Mouse (Mus musculus): Measurements from ENCODE around the gene Sept1. TPM values are rescaled to one million over a fixed set of nuclear protein-coding genes. Genes with fewer than 3 reads are reported as not detected.

Gene Sept1
- polyA plus RNA-seq, 1 experiment from 2014 or later, result 28.3 TPM

DNA sequence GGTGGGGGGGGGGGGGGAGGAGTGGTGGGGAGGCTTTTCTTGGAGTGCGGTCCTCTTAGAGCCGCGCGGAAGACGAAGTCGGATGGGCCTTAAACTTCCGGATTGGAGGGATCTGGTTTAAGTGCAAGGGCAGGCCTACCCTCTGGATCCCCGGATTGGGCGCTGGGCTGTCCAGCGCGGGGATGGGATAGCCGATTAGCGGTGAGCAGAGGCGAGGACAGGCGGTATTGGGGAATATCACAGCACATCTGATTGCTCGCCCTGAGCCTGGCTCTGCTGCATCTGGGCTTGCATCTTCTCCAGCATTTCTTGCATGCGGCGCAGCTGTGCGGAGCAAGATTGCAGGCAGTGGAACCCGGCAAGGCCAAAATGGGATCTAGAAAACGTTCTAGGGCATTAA, 18.4 kb downstream of the Sept1 start:
- H3K27me3 ChIP-seq, result 0 out of 2 replicates have a peak, but pooled peaks cover 8% of the 10 kb centered on the region
- no peak overlapping the region for H3K27ac ChIP-seq
- peak overlapping the region; percentile 46; the same call in 1 of the 2 replicates for H3K4me2 ChIP-seq (replicated peaks)
- ATAC-seq, result no peak
- H3K4me3 ChIP-seq (replicated peaks), result no peak overlapping the region
- no peaks in the 10 kb centered on the region for H3K9me3 ChIP-seq
- 0 out of 2 replicates have a peak overlapping the region, but pooled peaks have one; percentile 29 for H3K9ac ChIP-seq (replicated peaks)
- H3K36me3 ChIP-seq, result no peaks in the 10 kb centered on the region
- H3K4me1 ChIP-seq (replicated peaks), result peaks cover 9% of the 10 kb centered on the region
- WGBS, result 27% methylated on average over 21 of the region's 21 CpGs

GRCm38 (mm10) chr7:127213930-127214329, 19.0 kb downstream of the Sept1 start:
- no peak for ATAC-seq
- no peaks in the 10 kb centered on the region for H3K9me3 ChIP-seq
- H3K27me3 ChIP-seq, result 0 out of 2 replicates have a peak, but pooled peaks cover 8% of the 10 kb centered on the region
- no peaks in the 10 kb centered on the region for H3K36me3 ChIP-seq
- no peak overlapping the region for H3K9ac ChIP-seq (replicated peaks)
- no peak overlapping the region for H3K4me2 ChIP-seq (replicated peaks)
- H3K4me3 ChIP-seq (replicated peaks), result no peak overlapping the region
- 67% methylated on average over 12 of the region's 12 CpGs for WGBS
- no peak overlapping the region for H3K27ac ChIP-seq
- peaks cover 10% of the 10 kb centered on the region for H3K4me1 ChIP-seq (replicated peaks)

DNA sequence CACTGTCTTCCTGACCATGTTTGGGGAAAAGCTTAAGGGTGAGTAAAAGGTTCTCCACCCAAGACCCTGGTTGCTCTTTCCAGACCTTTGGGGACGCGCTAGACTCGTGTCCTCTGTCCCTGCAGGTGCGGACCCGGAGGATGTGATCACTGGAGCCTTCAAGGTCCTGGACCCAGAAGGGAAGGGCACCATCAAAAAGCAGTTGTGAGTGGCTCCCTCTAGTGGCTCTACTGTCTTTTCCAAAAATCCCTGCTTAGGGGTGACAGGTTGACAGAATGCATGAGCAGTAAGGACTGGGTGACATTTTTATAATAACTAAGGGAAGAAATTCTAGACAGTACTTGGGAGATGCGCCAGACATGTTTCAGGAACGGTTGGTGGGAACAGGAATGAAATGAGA, 19.4 kb downstream of the Sept1 start:
- Histone ChIP-seq H3K4me1 (replicated peaks) (peaks cover 10% of the 10 kb centered on the region), H3K27ac (no peak overlapping the region), H3K4me2 (replicated peaks) (no peak overlapping the region), H3K27me3 (0 out of 2 replicates have a peak, but pooled peaks cover 8% of the 10 kb centered on the region), H3K9me3 (no peaks in the 10 kb centered on the region), H3K36me3 (no peaks in the 10 kb centered on the region), H3K4me3 (replicated peaks) (no peak overlapping the region), H3K9ac (replicated peaks) (no peak overlapping the region)
- 26% methylated on average over 7 of the region's 7 CpGs for WGBS
- no peak for ATAC-seq

DNA sequence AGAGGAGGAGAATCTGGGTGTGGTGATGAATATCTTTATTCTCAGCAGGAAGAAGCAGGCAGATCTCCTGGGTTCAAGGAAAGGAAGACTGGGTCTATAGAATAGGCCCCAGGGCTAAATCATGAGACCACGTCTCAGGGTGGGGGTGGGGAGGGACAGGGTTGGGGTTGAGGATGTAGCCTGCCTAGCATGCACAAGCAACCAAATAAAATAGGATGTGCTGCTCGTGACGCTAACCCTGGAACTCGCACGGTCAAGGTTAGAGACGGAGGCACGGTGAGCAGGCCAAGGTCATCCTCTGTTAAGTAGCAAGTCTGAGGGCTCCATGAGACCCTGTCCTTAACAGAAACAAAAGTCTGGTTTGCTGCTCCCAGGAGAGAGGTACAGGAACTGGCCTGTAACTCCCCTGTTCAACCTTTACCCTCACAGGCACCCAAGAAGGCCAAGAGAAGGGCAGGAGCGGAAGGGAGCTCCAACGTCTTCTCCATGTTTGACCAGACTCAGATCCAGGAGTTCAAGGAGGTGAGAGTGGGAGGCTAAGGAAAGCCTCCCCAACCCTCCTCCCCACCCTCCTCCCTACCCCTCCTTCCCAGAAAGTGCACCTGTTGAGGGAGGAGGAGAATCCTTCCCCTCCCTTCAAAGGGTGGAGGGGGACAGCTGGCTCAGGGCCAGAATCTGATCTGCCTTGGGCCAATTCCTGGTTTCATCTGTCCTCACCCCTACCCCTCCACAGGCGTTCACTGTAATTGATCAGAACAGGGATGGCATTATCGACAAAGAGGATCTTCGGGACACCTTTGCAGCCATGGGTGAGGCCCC, 20.3 kb downstream of the Sept1 start:
- peaks cover 11% of the 10 kb centered on the region for H3K4me1 ChIP-seq (replicated peaks)
- no peak for ATAC-seq
- no peaks in the 10 kb centered on the region for H3K36me3 ChIP-seq
- H3K27ac ChIP-seq, result no peak overlapping the region
- WGBS, result 94% methylated on average over 12 of the region's 12 CpGs
- H3K9me3 ChIP-seq, result no peaks in the 10 kb centered on the region
- no peak overlapping the region for H3K4me2 ChIP-seq (replicated peaks)
- H3K4me3 ChIP-seq (replicated peaks), result no peak overlapping the region
- H3K9ac ChIP-seq (replicated peaks), result no peak overlapping the region
- 0 out of 2 replicates have a peak, but pooled peaks cover 8% of the 10 kb centered on the region for H3K27me3 ChIP-seq

DNA sequence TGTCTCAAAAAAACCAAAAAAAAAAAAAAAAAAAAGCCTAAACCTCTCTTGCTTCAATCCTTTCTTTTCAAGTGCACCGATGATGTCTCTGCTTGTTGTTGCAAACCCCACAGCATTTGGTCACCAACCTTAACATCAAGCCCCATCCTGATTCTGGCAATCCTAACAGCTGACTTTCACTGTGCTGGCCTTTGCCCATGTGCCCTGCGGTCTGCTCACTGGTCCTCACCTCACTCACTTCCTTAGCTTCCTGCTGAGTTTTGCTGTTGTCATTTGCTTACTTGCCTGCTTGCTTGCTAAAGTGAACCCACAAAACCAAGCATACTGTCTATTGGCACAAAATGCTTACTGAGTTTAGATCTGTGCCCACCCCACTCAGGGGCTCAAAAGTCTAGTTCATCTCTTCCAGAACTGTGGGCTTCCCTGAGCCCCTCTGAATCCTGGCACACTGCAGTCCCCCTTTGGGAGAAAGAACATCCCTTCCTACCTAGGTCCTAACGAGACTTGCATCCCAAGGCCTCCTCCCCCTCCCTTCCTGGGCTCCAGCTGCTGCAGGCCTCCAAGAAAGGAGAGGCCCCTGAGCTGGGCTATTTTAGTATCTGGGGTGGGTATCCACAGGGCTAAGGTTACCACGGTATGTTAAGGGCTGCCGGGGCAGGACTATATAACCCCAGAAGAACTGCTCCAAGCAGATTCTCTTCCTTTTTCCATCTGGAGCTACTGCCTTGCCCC, 21.8 kb downstream of the Sept1 start:
- no peak for ATAC-seq
- Histone ChIP-seq H3K4me1 (replicated peaks) (peaks cover 26% of the 10 kb centered on the region), H3K9me3 (no peaks in the 10 kb centered on the region), H3K9ac (replicated peaks) (no peak overlapping the region), H3K36me3 (no peaks in the 10 kb centered on the region), H3K4me3 (replicated peaks) (no peak overlapping the region), H3K27ac (no peak overlapping the region), H3K4me2 (replicated peaks) (no peak overlapping the region), H3K27me3 (0 out of 2 replicates have a peak, but pooled peaks cover 8% of the 10 kb centered on the region)
- WGBS, result 77% methylated on average over 5 of the region's 5 CpGs

GRCm38 (mm10) chr7:127210266-127210665, 22.7 kb downstream of the Sept1 start:
- H3K27ac ChIP-seq, result no peak overlapping the region
- H3K9ac ChIP-seq (replicated peaks), result no peak overlapping the region
- H3K4me3 ChIP-seq (replicated peaks), result no peak overlapping the region
- H3K4me2 ChIP-seq (replicated peaks), result no peak overlapping the region
- peaks cover 34% of the 10 kb centered on the region for H3K4me1 ChIP-seq (replicated peaks)
- ATAC-seq, result no peak
- 0 out of 2 replicates have a peak, but pooled peaks cover 2% of the 10 kb centered on the region for H3K36me3 ChIP-seq
- 98% methylated on average over 4 of the region's 4 CpGs for WGBS
- 0 out of 2 replicates have a peak, but pooled peaks cover 2% of the 10 kb centered on the region for H3K9me3 ChIP-seq
- H3K27me3 ChIP-seq, result 0 out of 2 replicates have a peak, but pooled peaks cover 8% of the 10 kb centered on the region

GRCm38 (mm10) chr7:127209851-127210250, 23.1 kb downstream of the Sept1 start:
- H3K9ac ChIP-seq (replicated peaks), result no peak overlapping the region

DNA sequence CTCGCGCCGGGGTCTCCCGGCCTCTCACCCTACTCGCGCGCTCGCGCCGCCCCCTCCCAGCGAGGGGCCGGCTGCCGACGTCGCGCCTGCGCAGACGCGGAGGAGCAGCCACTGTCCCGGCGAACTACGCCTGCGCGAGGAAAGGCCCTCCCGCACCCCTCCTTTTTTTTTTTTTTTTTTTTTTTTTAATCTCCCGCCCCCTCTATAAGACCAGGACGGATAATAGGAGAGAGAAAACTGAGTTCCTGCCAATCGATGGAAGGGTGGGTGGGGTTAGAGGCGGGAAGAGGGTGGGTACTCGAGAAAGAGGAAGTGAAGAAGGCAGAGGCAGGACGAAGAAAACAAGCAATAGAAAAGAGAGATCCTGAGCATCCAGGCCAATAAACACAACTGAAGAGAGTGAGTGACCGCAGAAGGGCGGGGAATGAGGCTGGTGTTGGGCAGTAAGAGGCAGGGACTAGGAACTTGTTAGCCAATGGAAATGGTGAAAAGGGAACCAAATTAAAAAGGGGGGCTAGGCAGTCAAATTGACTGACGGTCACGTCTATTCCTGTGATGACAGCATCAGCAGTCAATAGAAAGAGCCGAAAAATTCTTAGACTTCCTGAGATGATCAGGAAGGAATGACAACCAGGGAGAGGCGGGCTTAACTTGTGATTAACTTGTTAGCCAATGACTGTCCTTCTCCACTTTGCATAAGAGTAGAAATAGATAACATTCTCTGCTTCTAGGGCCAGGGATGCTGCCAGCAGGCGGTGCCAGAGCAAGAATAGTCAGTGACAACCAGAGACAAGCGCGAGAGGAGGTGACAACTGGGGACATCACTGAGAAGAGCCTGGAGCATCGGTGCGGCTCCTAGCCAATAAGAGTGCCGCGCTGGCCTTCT, 24.1 kb downstream of the Sept1 start, which contains the start of gene Mylpf:
Gene Mylpf (plus strand): TSS at position 338 of the 886 bp plus-strand sequence.
- no peaks in the 10 kb centered on the region for H3K27me3 ChIP-seq
- H3K4me1 ChIP-seq (replicated peaks), result peaks cover 41% of the 10 kb centered on the region
- peaks cover 11% of the 10 kb centered on the region; the same call in 1 of the 2 replicates for H3K36me3 ChIP-seq
- peak within 1 kb of the TSS; percentile 98 for H3K9ac ChIP-seq (replicated peaks)
- H3K9me3 ChIP-seq, result 0 out of 2 replicates have a peak, but pooled peaks cover 2% of the 10 kb centered on the region
- peak within 1 kb of the TSS; percentile 87 for H3K27ac ChIP-seq
- peak within 1 kb of the TSS; percentile 99 for H3K4me2 ChIP-seq (replicated peaks)
- peak within 1 kb of the TSS; percentile 93 for H3K4me3 ChIP-seq (replicated peaks)
- peak; percentile 97 for ATAC-seq
- under 1% methylated on average over 44 of the region's 44 CpGs for WGBS

More at GRCm38 (mm10) chr7:127209851-127210250, 23.1 kb downstream of the Sept1 start:
- Histone ChIP-seq H3K4me2 (replicated peaks) (peak overlapping the region; percentile 57), H3K27ac (peak overlapping the region; percentile 85; the same call in 1 of the 2 replicates), H3K9me3 (0 out of 2 replicates have a peak, but pooled peaks cover 2% of the 10 kb centered on the region), H3K4me1 (replicated peaks) (peaks cover 35% of the 10 kb centered on the region), H3K36me3 (0 out of 2 replicates have a peak, but pooled peaks cover 6% of the 10 kb centered on the region), H3K4me3 (replicated peaks) (0 out of 2 replicates have a peak overlapping the region, but pooled peaks have one; percentile 93), H3K27me3 (0 out of 2 replicates have a peak, but pooled peaks cover 4% of the 10 kb centered on the region)
- no peak for ATAC-seq
- 82% methylated on average over 5 of the region's 5 CpGs for WGBS

DNA sequence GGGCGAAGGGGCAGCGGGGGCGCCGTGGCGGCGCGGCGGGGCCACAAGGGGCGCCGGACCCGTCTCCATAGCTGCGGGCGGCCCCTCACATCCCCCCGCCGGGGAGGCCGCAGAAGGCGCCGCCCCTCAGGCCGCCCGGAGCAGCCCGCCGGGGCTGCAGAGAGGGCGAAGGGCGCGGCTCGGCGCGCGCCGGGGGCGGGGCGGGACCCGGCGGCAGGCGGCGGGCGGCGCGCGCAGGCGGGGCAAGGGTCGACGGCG, 24.7 kb downstream of the Sept1 start, which contains the start of gene Tbc1d10b:
Gene Tbc1d10b (minus strand): TSS at position 174 of the 258 bp plus-strand sequence.
- ATAC-seq, result peak; percentile 21
- Histone ChIP-seq H3K27me3 (no peaks in the 10 kb centered on the region), H3K4me2 (replicated peaks) (peak within 1 kb of the TSS; percentile 99), H3K36me3 (peaks cover 17% of the 10 kb centered on the region), H3K9ac (replicated peaks) (peak within 1 kb of the TSS; percentile 98), H3K4me1 (replicated peaks) (peaks cover 41% of the 10 kb centered on the region), H3K9me3 (0 out of 2 replicates have a peak, but pooled peaks cover 2% of the 10 kb centered on the region), H3K4me3 (replicated peaks) (peak within 1 kb of the TSS; percentile 93), H3K27ac (peak within 1 kb of the TSS; percentile 87)
- 0% methylated on average over 25 of the region's 44 CpGs for WGBS

GRCm38 (mm10) chr7:127207374-127208294, 25.3 kb downstream of the Sept1 start:
- Histone ChIP-seq H3K4me3 (replicated peaks) (peak overlapping the region; percentile 93), H3K4me2 (replicated peaks) (peak overlapping the region; percentile 99), H3K27ac (peak overlapping the region; percentile 87), H3K4me1 (replicated peaks) (peaks cover 41% of the 10 kb centered on the region), H3K9me3 (0 out of 2 replicates have a peak, but pooled peaks cover 2% of the 10 kb centered on the region), H3K27me3 (no peaks in the 10 kb centered on the region), H3K9ac (replicated peaks) (peak overlapping the region; percentile 98), H3K36me3 (peaks cover 23% of the 10 kb centered on the region)
- WGBS, result 0% methylated on average over 52 of the region's 53 CpGs
- ATAC-seq, result peak; percentile 17; the same call in 1 of the 2 replicates
